Mouse (Mus musculus) granulocyte monocyte progenitor cell, adult 5-6 weeks (primary cell): ENCODE measurements around the gene Gas2l3. TPM values are rescaled to one million over a fixed set of nuclear protein-coding genes. Genes with fewer than 3 reads are reported as not detected.

ENCODE experiments used
- ATAC-seq: replicated peaks from 2 replicates; pipeline ENCODE4 v1.8.0; 2016; ENCODE audit warnings: mild to moderate bottlenecking, moderate TSS enrichment, inconsistent platforms; ENCODE audit not compliant: poor library complexity, severe bottlenecking
- total RNA-seq, 2 experiments: library from RNA; stranded (forward) in 1 of 2; stranded (reverse) in 1 of 2; fragments of 200-712, 200-1000 nt in 1 of 2; fragments of >200 nt in 1 of 2; fragmentation: Nextera tagmentation in 1 of 2; gene quantifications; 2 replicates each; pipeline ENCODE4 v1.2.3; 2014 to 2017

The Gas2l3 gene
- total RNA-seq, 2 experiments from 2014 or later, result 17.0 to 30.9 TPM

DNA sequence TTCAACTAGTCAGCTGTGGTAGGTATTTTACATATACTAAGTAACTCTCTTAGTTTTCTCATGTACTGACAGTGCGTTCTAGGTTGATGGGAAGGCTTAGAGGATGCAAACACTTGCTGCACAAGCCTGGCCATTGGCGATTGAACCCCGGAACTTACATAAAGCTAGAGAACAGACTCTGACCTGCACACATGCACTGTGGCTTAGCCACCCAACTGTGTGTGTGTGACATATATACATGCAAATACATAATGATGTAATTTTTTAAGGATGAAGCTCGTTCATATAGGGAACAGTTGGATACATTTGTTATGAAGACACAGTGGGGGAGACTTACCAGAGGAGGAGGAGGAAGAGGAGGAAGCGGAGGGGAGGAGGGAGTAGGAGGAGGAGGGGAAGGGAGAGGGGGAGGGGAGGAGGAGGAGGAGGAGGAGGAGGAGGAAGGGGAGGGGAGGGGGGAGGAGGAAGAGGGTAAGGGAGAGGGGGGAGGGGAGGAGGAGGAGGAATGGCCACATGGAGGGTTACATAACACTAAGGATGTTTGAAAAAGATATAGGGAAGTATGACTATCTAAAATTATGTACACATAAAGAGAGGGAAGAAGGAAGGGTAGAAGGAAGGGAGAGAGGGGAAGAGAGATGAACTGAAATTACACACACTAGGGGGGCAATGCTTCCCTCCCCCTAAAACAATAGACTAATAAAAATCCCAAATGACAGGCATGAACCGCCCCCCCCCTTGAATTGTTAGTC lies 36.9 kb downstream of the Gas2l3 start:
- ATAC-seq, result peak; percentile 93

DNA sequence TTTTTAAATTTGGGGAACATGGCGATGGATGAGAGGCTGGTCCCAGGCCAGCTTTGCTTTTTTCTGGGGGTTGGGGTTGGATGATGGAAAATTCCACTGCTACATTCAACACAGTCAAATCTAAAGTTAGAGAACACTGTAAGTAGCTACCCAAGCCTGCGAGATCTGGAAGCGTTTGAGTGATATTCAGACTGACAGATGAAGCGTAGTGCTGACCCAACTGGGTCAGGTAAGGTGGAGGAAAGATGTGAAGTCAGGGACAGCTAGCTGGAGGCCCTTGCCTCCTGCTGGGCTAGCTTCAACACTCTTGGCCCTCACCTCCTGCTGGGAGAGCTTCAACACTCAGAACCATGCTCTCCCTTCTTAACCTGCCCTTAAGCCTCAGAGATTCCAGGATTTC lies 38.8 kb downstream of the Gas2l3 start:
- ATAC-seq, result no peak

DNA sequence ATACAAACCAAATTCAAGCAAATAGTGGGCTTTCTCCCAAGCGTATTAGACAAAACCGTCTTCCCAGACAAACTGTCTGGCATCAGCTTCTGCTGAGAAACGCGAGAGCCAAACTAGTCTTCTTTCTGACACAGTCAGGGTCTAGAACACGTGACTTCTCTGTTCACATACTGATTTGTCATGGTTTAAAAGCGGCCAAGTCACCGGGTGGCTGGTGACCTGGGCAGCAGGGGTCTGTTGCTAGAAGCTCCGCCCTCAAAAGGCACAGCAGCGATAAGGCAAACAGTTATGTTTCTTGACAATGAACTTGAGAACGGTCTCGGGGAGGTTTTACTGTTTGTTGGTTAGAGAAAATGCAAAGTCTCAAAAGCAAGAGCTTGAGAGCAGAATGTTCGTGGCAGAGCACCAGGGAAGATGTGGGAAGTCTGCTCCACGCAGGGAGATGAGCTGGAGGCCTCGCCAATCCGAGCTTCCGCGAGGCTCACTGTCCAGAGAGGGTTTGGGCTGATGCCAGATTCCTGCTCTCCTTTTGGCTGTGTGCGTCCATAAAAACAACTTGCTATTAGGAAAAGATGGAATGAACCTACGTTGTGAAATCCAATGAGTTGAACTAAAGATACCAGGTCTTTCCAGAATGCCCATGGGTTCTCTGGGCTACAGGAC lies 43.0 kb downstream of the Gas2l3 start:
- no peak for ATAC-seq

DNA sequence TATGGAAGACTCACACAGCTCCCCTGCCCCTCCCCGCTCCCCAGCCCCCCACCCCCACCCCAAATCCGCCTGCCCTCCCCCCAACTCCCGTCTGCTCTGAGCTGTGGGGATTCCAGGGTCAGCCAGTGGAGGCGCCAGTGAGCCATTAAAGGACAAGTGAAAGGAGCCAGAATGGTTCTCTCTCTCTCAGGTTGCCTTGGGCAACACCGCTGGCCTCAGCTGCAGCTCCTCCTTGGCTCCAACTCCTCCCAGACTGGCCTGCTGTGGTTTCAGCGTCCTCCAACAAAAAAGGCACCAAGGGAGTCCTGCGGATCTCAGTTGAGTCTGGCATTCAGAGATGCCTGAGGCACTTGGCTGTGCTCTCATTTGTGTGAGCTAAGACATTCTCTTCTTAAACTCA lies 47.9 kb downstream of the Gas2l3 start:
- peak; percentile 98 for ATAC-seq

DNA sequence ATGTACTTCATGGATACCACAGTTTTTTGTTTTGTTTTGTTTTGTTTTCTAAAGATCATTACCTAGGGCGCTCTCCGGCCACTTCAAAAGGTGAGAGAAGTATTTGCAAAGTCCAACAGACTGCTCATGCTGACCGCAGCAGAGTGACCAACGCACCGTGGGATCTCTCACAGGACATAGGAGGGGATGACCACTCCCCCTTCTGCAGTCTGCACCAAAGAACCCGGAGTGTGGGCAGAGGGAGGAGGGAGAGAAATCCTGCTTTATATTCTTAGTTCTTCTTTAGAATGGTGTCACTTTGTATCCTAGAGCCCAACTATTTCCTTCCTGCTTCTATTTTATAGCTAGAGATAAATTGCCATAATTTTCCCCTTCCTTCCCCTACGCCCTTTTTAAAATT lies 48.4 kb downstream of the Gas2l3 start:
- ATAC-seq, result peak; percentile 38

DNA sequence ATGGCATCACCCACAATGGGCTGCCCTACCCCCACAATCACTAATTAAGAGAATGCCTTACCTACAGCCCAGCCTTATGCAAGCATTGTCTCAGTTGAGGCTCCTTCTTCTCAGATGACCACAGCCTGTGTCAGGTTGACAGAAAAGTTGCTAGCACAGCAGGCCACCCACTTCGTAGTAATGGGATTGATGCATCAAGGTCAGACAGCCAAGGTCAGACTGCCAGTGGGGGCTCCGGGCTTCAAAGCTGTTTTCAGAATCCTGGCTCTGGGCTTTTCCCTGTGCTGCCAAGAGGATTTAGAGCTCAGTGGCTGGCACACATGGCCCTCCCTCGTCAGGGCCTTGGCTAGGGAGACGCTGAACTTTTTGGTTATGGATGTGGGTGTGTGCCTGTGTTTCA lies 51.1 kb downstream of the Gas2l3 start:
- no peak for ATAC-seq

DNA sequence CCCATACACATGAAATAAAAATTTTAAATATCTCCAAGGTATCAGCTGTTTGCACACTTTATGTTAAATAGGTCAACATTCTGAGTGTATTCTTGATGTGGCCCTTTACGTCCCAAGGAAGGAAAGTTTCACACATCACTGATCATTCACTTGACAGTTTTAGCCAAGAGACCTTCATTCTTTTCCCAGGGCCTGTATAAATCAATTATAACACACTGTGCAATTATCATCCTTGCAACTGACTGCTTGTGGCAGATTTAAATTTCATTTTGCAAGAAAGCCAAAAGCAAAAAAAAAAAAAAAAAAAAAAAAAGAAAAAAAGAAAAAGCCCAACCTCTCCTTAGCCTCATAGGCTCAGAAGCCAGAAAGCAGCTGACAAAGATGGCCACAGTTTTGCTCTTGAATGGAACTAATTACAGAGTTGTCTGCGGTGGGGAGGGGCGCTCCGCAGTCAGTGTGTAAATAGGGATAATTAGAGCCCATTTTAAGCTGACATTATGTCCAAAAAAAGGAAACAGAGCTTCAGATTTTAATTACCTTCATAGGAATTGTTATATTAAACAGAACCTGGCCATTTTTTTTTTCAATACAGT lies 52.1 kb downstream of the Gas2l3 start:
- no peak for ATAC-seq

DNA sequence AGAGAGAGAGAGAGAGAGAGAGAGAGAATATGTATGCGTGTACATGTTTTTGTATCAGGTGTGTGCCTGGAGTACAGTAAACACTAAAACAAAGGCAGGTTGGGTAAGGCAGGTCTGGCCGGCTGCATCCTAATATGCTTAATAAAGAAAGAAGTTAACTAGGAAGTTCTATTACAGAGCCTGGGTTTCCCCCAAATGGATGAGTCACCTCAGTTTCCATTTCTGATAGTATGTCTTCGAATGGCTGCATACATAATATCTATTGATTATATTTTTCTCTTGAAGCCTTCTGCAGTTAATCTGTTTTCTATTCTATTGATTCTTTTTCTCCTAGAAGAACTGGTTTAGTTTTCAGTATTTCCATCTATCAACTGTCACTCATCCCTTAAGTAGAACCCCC lies 57.3 kb downstream of the Gas2l3 start:
- ATAC-seq, result no peak

DNA sequence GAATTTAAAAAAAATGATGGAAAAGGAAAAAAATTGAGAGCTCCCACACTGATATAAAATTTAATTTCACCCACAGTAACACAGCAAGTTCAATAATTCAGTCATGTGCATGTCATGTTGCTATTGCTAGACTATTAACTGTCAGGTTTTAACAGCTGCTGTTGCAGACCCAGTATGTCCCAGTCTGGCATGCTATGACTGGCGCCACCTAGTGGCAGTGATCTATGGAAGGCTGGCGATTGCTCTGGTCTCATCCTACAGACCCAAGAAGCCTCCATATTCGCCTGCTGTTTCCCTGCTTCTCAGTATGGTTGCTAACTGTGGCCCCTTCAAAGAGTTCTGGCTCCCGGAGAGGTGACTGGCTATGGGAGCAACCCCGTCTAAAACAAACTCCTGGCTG lies 60.3 kb downstream of the Gas2l3 start:
- ATAC-seq, result peak; percentile 97

DNA sequence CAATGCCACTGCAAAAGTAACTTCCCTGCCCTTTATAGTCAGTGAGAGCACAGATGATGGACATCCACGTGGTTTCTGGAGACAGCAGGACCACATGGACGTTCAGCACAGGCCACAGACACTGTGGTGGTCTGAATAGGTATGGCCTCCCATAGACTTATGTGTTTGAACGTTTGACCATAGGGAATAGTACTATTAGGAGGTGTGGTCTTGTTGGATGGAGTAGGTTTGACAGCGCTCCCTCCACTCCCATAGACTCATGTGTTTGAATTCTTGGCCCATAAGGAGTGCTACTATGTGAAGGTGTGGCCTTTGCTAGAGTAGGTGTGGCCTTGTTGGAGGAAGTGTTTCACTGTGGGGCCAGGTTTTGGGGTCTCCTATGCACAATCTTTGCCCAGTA lies 66.0 kb downstream of the Gas2l3 start:
- 0 out of 2 replicates have a peak, but pooled peaks have one; percentile 22 for ATAC-seq

DNA sequence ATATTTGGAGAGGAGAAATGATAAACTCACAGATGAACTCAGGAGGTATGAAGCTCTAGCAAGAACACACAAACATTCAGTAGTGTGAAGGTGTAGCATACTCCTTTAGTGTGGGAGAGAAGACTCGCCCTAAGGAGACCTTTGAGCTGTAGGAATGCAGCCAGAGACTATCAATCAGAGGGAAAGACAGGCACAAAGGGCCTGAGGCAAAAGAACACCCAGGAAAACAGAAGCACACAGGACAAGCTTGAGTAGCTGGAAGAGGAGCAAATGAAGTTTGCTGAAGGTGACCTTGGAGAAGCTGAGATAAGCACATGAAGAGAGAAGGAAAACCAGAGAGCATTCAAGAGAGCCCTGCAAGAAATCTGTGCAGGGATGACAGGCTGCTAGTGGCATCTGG lies 73.7 kb downstream of the Gas2l3 start:
- no peak for ATAC-seq

DNA sequence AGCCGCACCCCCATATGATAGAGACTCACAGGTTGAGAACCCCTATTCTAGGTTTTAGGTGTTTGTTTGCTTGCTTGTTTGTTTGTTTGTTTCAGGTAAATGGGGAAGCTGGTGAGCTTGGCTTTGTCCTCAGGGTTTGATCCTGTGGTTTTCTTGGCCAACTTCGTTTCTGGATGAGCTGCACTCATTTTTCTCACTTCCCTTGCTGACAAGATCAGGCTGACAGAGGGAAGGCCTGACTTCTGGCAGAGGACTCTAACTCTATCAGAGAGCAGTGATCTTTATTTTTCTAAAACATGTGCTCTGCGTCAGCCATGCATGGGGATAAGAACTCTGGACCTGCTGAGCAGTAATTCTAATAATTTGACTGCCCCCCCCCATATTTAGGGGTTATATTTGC lies 84.8 kb downstream of the Gas2l3 start:
- ATAC-seq, result peak; percentile 72

Other genes starting within 250 kb of the Gas2l3 start
- not detected in 2 replicates for gene Ano4, start 99.2 kb downstream of the Gas2l3 start, total RNA-seq (2014; fragmentation: Nextera tagmentation)
- gene Ano4, start 99.2 kb downstream of the Gas2l3 start, total RNA-seq (2017), result 1.4 TPM in 1 of 2 replicates, not detected in the other
- gene Nr1h4, start 89.6 kb upstream of the Gas2l3 start, total RNA-seq (2014; fragmentation: Nextera tagmentation), result not detected in 2 replicates
- gene Nr1h4, start 89.6 kb upstream of the Gas2l3 start, total RNA-seq (2017), result not detected in 2 replicates
- gene Slc17a8, start 177.3 kb upstream of the Gas2l3 start, total RNA-seq (2014; fragmentation: Nextera tagmentation), result not detected in 2 replicates
- not detected in 2 replicates for gene Slc17a8, start 177.3 kb upstream of the Gas2l3 start, total RNA-seq (2017)
- 19.8 and 28.0 TPM in 2 replicates for gene Scyl2, start 242.3 kb upstream of the Gas2l3 start, total RNA-seq (2014; fragmentation: Nextera tagmentation)
- 23.7 and 27.2 TPM in 2 replicates for gene Scyl2, start 242.3 kb upstream of the Gas2l3 start, total RNA-seq (2017)